Mouse (Mus musculus): Measurements from ENCODE around the gene Klf3. TPM values are rescaled to one million over a fixed set of nuclear protein-coding genes. Genes with fewer than 3 reads are reported as not detected.

Klf3 gene
- polyA plus RNA-seq, 1 experiment from 2014 or later, result 32.5 TPM

- 7% methylated on average over 13 of the region's 14 CpGs for WGBS
Measured at GRCm38 (mm10) chr5:64811500-64812123, 8.4 kb downstream of the Klf3 start.

GRCm38 (mm10) chr5:64812124-64812982 is 9.2 kb downstream of the Klf3 start:
- Histone ChIP-seq H3K36me3 (replicated peaks) (peaks cover 6% of the 10 kb centered on the region; the same call in 1 of the 2 replicates), H3K4me3 (replicated peaks) (no peak overlapping the region)
- ATAC-seq (ENCODE audit: low FRiP score), result no peak

More at GRCm38 (mm10) chr5:64811500-64812123, 8.4 kb downstream of the Klf3 start:
- H3K27me3 ChIP-seq, result no peaks in the 10 kb centered on the region
- peak overlapping the region; percentile 91 for H3K27ac ChIP-seq
- peak overlapping the region; percentile 49 for H3K9ac ChIP-seq
- 0 out of 2 replicates have a peak overlapping the region, but pooled peaks have one; percentile 5 for H3K4me3 ChIP-seq (replicated peaks)
- peak; percentile 28 for ATAC-seq (ENCODE audit: low FRiP score)
- peak overlapping the region; percentile 40 for H3K4me2 ChIP-seq
- H3K4me1 ChIP-seq, result peaks cover 59% of the 10 kb centered on the region
- H3K9me3 ChIP-seq, result no peaks in the 10 kb centered on the region
- H3K36me3 ChIP-seq (replicated peaks), result no peaks in the 10 kb centered on the region; the same call in 1 of the 2 replicates

GRCm38 (mm10) chr5:64812983-64813304 is 9.8 kb downstream of the Klf3 start:
- no peaks in the 10 kb centered on the region for H3K9me3 ChIP-seq
- H3K27me3 ChIP-seq, result no peaks in the 10 kb centered on the region
- ATAC-seq (ENCODE audit: low FRiP score), result no peak
- peaks cover 54% of the 10 kb centered on the region for H3K4me1 ChIP-seq
- peak overlapping the region; percentile 91; the same call in 1 of the 2 replicates for H3K27ac ChIP-seq
- WGBS, result 35% methylated on average over 4 of the region's 4 CpGs
- 0 out of 2 replicates have a peak overlapping the region, but pooled peaks have one; percentile 30 for H3K9ac ChIP-seq
- peaks cover 6% of the 10 kb centered on the region for H3K36me3 ChIP-seq (replicated peaks)
- H3K4me3 ChIP-seq (replicated peaks), result no peak overlapping the region
- peak overlapping the region; percentile 40; the same call in 1 of the 2 replicates for H3K4me2 ChIP-seq

More at GRCm38 (mm10) chr5:64812124-64812982, 9.2 kb downstream of the Klf3 start:
- H3K4me2 ChIP-seq, result peak overlapping the region; percentile 40
- no peaks in the 10 kb centered on the region for H3K9me3 ChIP-seq
- no peaks in the 10 kb centered on the region for H3K27me3 ChIP-seq
- peak overlapping the region; percentile 91 for H3K27ac ChIP-seq
- peaks cover 58% of the 10 kb centered on the region for H3K4me1 ChIP-seq
- H3K9ac ChIP-seq, result 0 out of 2 replicates have a peak overlapping the region, but pooled peaks have one; percentile 30
- WGBS, result 17% methylated on average over 22 of the region's 22 CpGs

- peaks cover 50% of the 10 kb centered on the region for H3K4me1 ChIP-seq
- H3K4me3 ChIP-seq (replicated peaks), result no peak overlapping the region
- 0 out of 2 replicates have a peak, but pooled peaks have one; percentile 12 for ATAC-seq (ENCODE audit: low FRiP score)
- no peak overlapping the region for H3K4me2 ChIP-seq
- peaks cover 10% of the 10 kb centered on the region for H3K36me3 ChIP-seq (replicated peaks)
- H3K27me3 ChIP-seq, result no peaks in the 10 kb centered on the region
- H3K27ac ChIP-seq, result no peak overlapping the region
- no peak overlapping the region for H3K9ac ChIP-seq
- WGBS, result 15% methylated on average over 9 of the region's 9 CpGs
- no peaks in the 10 kb centered on the region for H3K9me3 ChIP-seq
Measured at GRCm38 (mm10) chr5:64813361-64813760, 10.2 kb downstream of the Klf3 start.

- Histone ChIP-seq H3K4me3 (replicated peaks) (no peak overlapping the region), H3K27me3 (no peaks in the 10 kb centered on the region), H3K9me3 (no peaks in the 10 kb centered on the region), H3K36me3 (replicated peaks) (peaks cover 18% of the 10 kb centered on the region), H3K9ac (no peak overlapping the region), H3K4me1 (peaks cover 40% of the 10 kb centered on the region), H3K27ac (no peak overlapping the region), H3K4me2 (no peak overlapping the region)
- 89% methylated on average over 7 of the region's 7 CpGs for WGBS
- ATAC-seq (ENCODE audit: low FRiP score), result no peak
Measured at GRCm38 (mm10) chr5:64814416-64814815, 11.2 kb downstream of the Klf3 start.

GRCm38 (mm10) chr5:64815631-64816030 is 12.4 kb downstream of the Klf3 start:
- Histone ChIP-seq H3K36me3 (replicated peaks) (peaks cover 26% of the 10 kb centered on the region), H3K9me3 (no peaks in the 10 kb centered on the region), H3K4me3 (replicated peaks) (no peak overlapping the region), H3K27ac (0 out of 2 replicates have a peak overlapping the region, but pooled peaks have one; percentile 8), H3K4me1 (peaks cover 30% of the 10 kb centered on the region), H3K4me2 (no peak overlapping the region), H3K9ac (no peak overlapping the region), H3K27me3 (no peaks in the 10 kb centered on the region)
- no peak for ATAC-seq (ENCODE audit: low FRiP score)
- WGBS, result 89% methylated on average over 8 of the region's 8 CpGs

- Histone ChIP-seq H3K9me3 (no peaks in the 10 kb centered on the region), H3K27me3 (no peaks in the 10 kb centered on the region), H3K36me3 (replicated peaks) (peaks cover 30% of the 10 kb centered on the region), H3K4me3 (replicated peaks) (no peak overlapping the region), H3K4me1 (peaks cover 22% of the 10 kb centered on the region), H3K27ac (no peak overlapping the region), H3K9ac (no peak overlapping the region), H3K4me2 (no peak overlapping the region)
- no peak for ATAC-seq (ENCODE audit: low FRiP score)
- WGBS, result 84% methylated on average over 15 of the region's 15 CpGs
Measured at GRCm38 (mm10) chr5:64816290-64816973, 13.2 kb downstream of the Klf3 start.

GRCm38 (mm10) chr5:64816974-64817296 is 13.7 kb downstream of the Klf3 start:
- Histone ChIP-seq H3K4me3 (replicated peaks) (no peak overlapping the region), H3K9me3 (no peaks in the 10 kb centered on the region), H3K9ac (no peak overlapping the region), H3K36me3 (replicated peaks) (peaks cover 35% of the 10 kb centered on the region), H3K27ac (no peak overlapping the region), H3K4me1 (peaks cover 17% of the 10 kb centered on the region), H3K27me3 (no peaks in the 10 kb centered on the region), H3K4me2 (no peak overlapping the region)
- WGBS, result 91% methylated on average over 8 of the region's 8 CpGs
- no peak for ATAC-seq (ENCODE audit: low FRiP score)

GRCm38 (mm10) chr5:64819390-64819789 is 16.2 kb downstream of the Klf3 start:
- Histone ChIP-seq H3K27me3 (no peaks in the 10 kb centered on the region), H3K27ac (no peak overlapping the region), H3K4me2 (no peak overlapping the region), H3K4me3 (replicated peaks) (no peak overlapping the region), H3K36me3 (replicated peaks) (peaks cover 59% of the 10 kb centered on the region), H3K9me3 (no peaks in the 10 kb centered on the region), H3K4me1 (0 out of 2 replicates have a peak, but pooled peaks cover 5% of the 10 kb centered on the region), H3K9ac (no peak overlapping the region)
- ATAC-seq (ENCODE audit: low FRiP score), result no peak
- 95% methylated on average over 6 of the region's 6 CpGs for WGBS

- Histone ChIP-seq H3K4me2 (no peak overlapping the region), H3K4me3 (replicated peaks) (no peak overlapping the region), H3K27me3 (no peaks in the 10 kb centered on the region), H3K9ac (no peak overlapping the region), H3K4me1 (0 out of 2 replicates have a peak, but pooled peaks cover 5% of the 10 kb centered on the region), H3K27ac (0 out of 2 replicates have a peak overlapping the region, but pooled peaks have one; percentile 25), H3K9me3 (no peaks in the 10 kb centered on the region), H3K36me3 (replicated peaks) (peaks cover 63% of the 10 kb centered on the region)
- WGBS, result 89% methylated on average over 10 of the region's 10 CpGs
- no peak for ATAC-seq (ENCODE audit: low FRiP score)
Measured at GRCm38 (mm10) chr5:64820138-64820537, 16.9 kb downstream of the Klf3 start.

- WGBS, result 84% methylated on average over 2 of the region's 2 CpGs
- Histone ChIP-seq H3K36me3 (replicated peaks) (peaks cover 67% of the 10 kb centered on the region), H3K4me2 (no peak overlapping the region), H3K9ac (no peak overlapping the region), H3K27ac (no peak overlapping the region), H3K27me3 (no peaks in the 10 kb centered on the region), H3K4me3 (replicated peaks) (no peak overlapping the region), H3K4me1 (no peaks in the 10 kb centered on the region), H3K9me3 (no peaks in the 10 kb centered on the region)
- ATAC-seq (ENCODE audit: low FRiP score), result no peak
Measured at GRCm38 (mm10) chr5:64821294-64821693, 18.1 kb downstream of the Klf3 start.

GRCm38 (mm10) chr5:64821964-64822363 is 18.8 kb downstream of the Klf3 start:
- no peak overlapping the region for H3K4me3 ChIP-seq (replicated peaks)
- no peaks in the 10 kb centered on the region for H3K9me3 ChIP-seq
- H3K36me3 ChIP-seq (replicated peaks), result peaks cover 68% of the 10 kb centered on the region
- ATAC-seq (ENCODE audit: low FRiP score), result no peak
- no peak overlapping the region for H3K9ac ChIP-seq
- no peak overlapping the region for H3K4me2 ChIP-seq
- no peak overlapping the region for H3K27ac ChIP-seq
- WGBS, result 95% methylated on average over 24 of the region's 24 CpGs
- no peaks in the 10 kb centered on the region for H3K27me3 ChIP-seq
- no peaks in the 10 kb centered on the region for H3K4me1 ChIP-seq

All from forebrain, embryonic 12.5 days (tissue).